Mouse (Mus musculus) Patski (cell line): ENCODE results near the gene Arhgef39. TPM values are rescaled to one million over a fixed set of nuclear protein-coding genes. Genes with fewer than 3 reads are reported as not detected.

Source experiments
- ATAC-seq: fragments of 100-300 bp; one replicate; pipeline ENCODE4 v1.8.0; 2021
- CTCF ChIA-PET: fragments of 350-600 bp; sonication (Branson Sonifier 250); formaldehyde crosslinking; loops from one replicate; lab custom pipeline; 2022; ENCODE audit warnings: inconsistent platforms; lab: Charles Lee
- POLR2A ChIA-PET: fragments of 350-600 bp; sonication (Branson Sonifier 250); formaldehyde crosslinking; loops from one replicate; lab custom pipeline; 2022; ENCODE audit warnings: antibody characterized with exemption, inconsistent platforms; lab: Charles Lee
- DNase-seq: peaks from one replicate; pipeline ENCODE4 v3.0.0-alpha.2; 2011; ENCODE audit warnings: low read depth, low spot score
- H3K27me3 ChIP-seq: fragments of 371-371 bp; one replicate; pipeline ENCODE4 v1.5.1; 2021
- CTCF ChIP-seq: fragments of 100-300 bp; IDR thresholded peaks from one replicate; pipeline ENCODE4 v1.5.1; 2021
- in situ Hi-C: fragments of 300-500 bp; cut with MboI; formaldehyde crosslinking; loops from 3 replicates; pipeline ENCODE4 v1.11.1; 2018; ENCODE audit warnings: low pct_unique_long_range_greater_than_20kb, mixed read lengths
- polyA plus RNA-seq: library from polyadenylated mRNA; unstranded; gene quantifications from one replicate; pipeline ENCODE4 v1.2.3, GENCODE M21; 2021

The Arhgef39 gene
- polyA plus RNA-seq, 1 experiment from 2014 or later, result 5.5 TPM

DNA sequence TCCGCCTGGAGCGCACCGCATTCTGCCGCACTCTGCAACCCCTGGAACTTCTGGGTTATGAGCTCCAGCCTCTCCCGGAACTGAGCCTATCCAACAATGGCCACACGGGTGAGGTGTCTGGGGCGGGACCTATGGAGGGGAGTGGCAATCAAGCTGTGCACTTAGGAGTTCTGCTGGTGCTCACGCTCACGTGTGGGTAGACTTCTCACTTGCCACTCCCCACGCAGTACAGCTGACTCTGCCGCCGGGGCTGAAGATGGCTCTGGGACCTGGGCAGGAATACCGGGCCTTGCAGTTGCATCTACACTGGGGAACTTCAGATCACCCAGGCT lies 9.1 kb upstream of the Arhgef39 start:
- no peaks in the 10 kb centered on the region for H3K27me3 ChIP-seq
- POLR2A ChIA-PET, result no interaction called here
- TF ChIP-seq CTCF, result no peak
- no peak for DNase-seq
- CTCF ChIA-PET, result no interaction called here
- in situ Hi-C loops, result no loop called here
- ATAC-seq, result no peak

DNA sequence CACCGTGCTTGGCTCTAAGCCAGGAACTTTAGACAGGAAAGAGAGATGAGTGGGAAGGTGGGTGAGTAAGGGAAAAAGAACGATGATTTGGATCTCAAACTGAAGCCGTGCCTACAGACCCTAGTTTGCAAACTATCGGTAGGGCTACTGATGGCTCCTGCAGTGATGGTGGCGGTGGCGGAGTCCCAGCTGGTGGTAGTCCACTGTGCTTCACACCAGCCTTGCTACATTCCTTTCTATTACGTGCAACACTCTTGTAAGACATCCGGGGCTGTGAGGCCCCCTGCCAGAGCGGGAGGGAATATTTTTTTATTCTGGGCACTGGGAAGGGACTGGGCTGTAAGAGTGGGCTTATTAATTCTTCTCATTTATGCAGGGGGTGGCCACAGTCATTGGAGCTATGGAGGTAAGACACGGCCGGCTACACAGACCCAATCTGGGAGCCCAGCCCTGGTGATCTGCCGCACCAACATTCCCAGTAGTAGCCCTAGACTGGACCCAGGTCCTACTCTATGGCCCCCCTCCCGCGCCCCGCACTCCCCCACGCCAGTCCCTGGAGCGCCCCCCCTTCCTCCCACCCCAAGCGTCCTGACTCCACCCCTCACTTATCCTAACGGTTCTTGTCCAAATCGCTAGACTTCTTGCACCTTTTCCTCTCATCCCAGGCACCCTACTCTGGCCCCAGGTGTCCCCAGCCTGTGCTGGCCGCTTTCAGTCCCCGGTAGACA lies 8.6 kb upstream of the Arhgef39 start:
- ATAC-seq, result no peak
- in situ Hi-C loops, result no loop called here
- TF ChIP-seq CTCF, result no peak

DNA sequence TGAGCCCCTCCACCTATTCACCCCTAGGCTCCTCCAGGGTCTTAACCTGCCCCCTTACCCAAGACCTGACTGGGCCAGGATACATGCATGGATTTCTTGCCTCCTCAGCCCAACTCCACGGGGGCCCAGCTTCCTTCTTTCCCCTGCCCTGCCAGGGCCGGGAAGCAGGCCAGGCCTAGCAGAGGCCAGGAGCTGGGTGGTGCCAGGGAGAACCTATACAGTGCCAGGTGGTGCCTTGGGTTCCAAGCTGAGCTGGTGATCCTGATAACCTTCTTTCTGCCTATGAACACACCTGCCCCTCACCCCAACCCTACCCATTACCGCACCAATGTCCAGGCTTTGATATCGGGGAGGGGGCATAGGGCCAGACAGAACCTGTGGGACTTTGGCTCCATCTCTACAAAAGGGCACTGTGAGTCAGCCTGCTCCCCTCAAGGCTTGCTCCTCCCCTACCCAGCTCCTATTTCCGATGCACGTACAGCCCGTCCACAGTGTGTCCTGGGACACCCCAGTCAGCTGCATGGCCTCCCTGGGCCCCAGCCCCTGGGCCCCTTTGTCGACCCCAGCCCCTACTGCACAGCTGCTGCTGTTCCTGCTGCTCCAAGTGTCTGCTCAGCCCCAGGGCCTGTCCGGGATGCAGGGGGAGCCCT lies 7.2 kb upstream of the Arhgef39 start, which contains the start of gene Car9:
Gene Car9, plus strand, starts transcription at position 431 of the 650 bp plus-strand sequence.
- in situ Hi-C loops, result no loop called here
- CTCF ChIA-PET, result interaction anchor here (1.6 kb wide), 1 partner anchor 8 kb away, joined by 4 read pairs; the partner anchor contains the start of gene Arhgef39
- H3K27me3 ChIP-seq, result no peaks in the 10 kb centered on the region
- ATAC-seq (no peak), DNase-seq (no peak)
- POLR2A ChIA-PET, result interaction anchor here (0.5 to 1.7 kb wide), 2 partner anchors 13 to 435 kb away, joined by 3 to 5 read pairs; no protein-coding TSS in a partner anchor
- TF ChIP-seq CTCF, result no peak

More for the DNA sequence above, 8.6 kb upstream of the Arhgef39 start:
- ChIA-PET POLR2A (no interaction called here), CTCF (interaction anchor here (1.6 kb wide), 1 partner anchor 9 kb away, joined by 4 read pairs; the partner anchor contains the start of gene Arhgef39)
- H3K27me3 ChIP-seq, result no peaks in the 10 kb centered on the region
- DNase-seq, result no peak

DNA sequence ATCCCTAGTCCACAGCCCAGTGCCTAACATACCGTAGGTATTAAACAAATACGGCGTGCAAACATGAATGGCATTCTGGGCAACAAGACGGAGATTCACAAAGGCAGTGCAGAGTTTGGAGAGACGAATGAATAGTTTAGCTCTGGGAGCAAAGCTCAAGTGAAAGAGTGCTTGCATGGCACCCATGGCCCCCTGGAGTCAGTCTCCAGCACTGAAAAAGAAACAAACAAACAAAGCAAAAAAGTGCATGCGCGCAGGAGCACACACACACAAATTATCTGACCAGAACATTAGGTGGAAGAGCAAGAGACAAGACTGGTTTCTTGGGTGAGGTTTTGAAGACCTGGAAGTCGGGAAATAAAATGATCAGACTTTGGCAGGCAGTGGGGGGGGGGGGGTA lies 6.6 kb upstream of the Arhgef39 start:
- no peak for DNase-seq
- POLR2A ChIA-PET, result interaction anchor here (1.7 kb wide), 1 partner anchor 12 kb away, joined by 3 read pairs; no protein-coding TSS in a partner anchor
- TF ChIP-seq CTCF, result no peak
- H3K27me3 ChIP-seq, result no peaks in the 10 kb centered on the region
- CTCF ChIA-PET, result no interaction called here
- in situ Hi-C loops, result no loop called here
- ATAC-seq, result no peak

- no peak for ATAC-seq
- POLR2A ChIA-PET, result no interaction called here
- in situ Hi-C loops, result no loop called here
These were observed 4.8 kb upstream of the Arhgef39 start for GRCm38 (mm10) chr4:43504269-43504668.

DNA sequence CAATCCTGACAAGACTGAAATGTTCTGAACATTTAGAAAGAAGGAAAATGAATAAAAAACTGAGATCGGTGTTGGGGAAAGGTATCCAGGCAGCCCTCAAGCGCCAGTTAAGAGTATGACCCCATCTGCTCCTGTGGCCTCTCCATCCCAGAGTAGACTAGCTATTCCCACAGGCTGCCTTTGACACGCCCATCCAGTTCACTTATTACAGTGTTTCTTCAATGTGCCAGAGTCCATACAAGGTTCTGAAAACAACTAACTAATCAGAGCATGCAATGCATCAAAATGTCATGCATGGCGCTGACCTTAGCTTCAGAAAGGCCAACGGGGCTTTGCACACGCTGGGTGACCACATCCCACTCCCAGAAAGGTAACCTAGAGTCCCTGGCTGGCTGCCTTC lies 4.0 kb upstream of the Arhgef39 start:
- ATAC-seq, result no peak

More at GRCm38 (mm10) chr4:43504269-43504668, 4.8 kb upstream of the Arhgef39 start:
- H3K27me3 ChIP-seq, result no peaks in the 10 kb centered on the region
- CTCF ChIA-PET, result no interaction called here
- no peak for TF ChIP-seq CTCF
- DNase-seq, result no peak

GRCm38 (mm10) chr4:43503041-43503440 lies 3.5 kb upstream of the Arhgef39 start:
- DNase-seq (no peak), ATAC-seq (no peak)
- ChIA-PET POLR2A (no interaction called here), CTCF (no interaction called here)
- no peak for TF ChIP-seq CTCF
- in situ Hi-C loops, result no loop called here
- H3K27me3 ChIP-seq, result no peaks in the 10 kb centered on the region

More for the DNA sequence above, 4.0 kb upstream of the Arhgef39 start:
- in situ Hi-C loops, result no loop called here
- no peak for DNase-seq
- ChIA-PET POLR2A (no interaction called here), CTCF (no interaction called here)
- H3K27me3 ChIP-seq, result no peaks in the 10 kb centered on the region
- TF ChIP-seq CTCF, result no peak

DNA sequence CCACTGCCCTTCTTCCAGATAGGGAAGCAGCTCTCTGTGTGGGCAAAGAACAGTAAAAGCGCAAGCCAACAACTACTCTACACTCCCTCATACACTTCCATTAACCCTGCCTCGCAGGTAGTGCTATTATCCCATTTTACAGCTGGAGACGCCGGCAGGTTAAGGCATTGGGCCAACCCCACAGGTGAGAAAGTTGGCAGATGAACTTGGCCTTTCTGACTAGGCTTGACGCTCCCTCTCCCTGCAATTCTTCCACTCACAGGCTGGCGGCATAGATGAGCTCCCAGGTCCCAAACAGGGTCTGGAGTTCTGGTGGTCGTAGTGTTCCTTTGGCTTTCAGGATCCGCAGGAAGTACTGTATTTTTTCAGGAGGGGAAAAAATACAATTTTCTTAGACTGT lies 512 bp downstream of the Arhgef39 start:
- in situ Hi-C loops, result no loop called here
- TF ChIP-seq CTCF, result no peak
- DNase-seq (no peak), ATAC-seq (no peak)
- CTCF ChIA-PET, result interaction anchor here (1.1 to 1.7 kb wide), 4 partner anchors 8 to 66 kb away, joined by 3 to 4 read pairs (median 4); partner anchors contain the start of gene Car9
- POLR2A ChIA-PET, result interaction anchor here (1.0 to 1.2 kb wide), 2 partner anchors 62 to 80 kb away, joined by 3 to 4 read pairs; no protein-coding TSS in a partner anchor
- no peaks in the 10 kb centered on the region for H3K27me3 ChIP-seq

- CTCF ChIA-PET, result interaction anchor here (1.3 kb wide), 1 partner anchor 67 kb away, joined by 4 read pairs; no protein-coding TSS in a partner anchor
- in situ Hi-C loops, result no loop called here
- POLR2A ChIA-PET, result interaction anchor here (1.0 kb wide), 1 partner anchor 81 kb away, joined by 3 read pairs; no protein-coding TSS in a partner anchor
- no peak for TF ChIP-seq CTCF
- DNase-seq, result no peak
- no peak for ATAC-seq
- H3K27me3 ChIP-seq, result no peaks in the 10 kb centered on the region
These were observed 1.5 kb downstream of the Arhgef39 start for GRCm38 (mm10) chr4:43497946-43498345.

DNA sequence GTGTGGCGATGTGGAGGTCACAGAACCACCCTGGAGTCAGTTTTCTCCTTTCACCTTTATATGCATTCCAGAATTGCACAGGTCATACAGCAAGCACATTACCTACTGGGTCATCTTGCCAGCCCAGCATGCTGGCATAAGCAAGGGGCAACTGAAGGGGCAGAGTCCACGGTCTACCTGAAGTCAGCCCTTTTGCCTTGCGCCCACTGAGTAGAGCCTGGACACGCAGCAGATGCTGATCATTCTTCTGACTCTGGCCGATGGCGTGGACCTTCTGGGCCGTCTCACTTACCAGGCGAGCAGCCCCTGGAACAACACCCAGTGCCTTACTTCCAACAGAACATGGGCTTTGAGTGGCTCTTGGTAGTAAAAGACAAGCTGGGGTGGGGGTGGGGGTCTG lies 2.1 kb downstream of the Arhgef39 start:
- ATAC-seq, result no peak
- TF ChIP-seq CTCF, result no peak
- no peak for DNase-seq
- ChIA-PET CTCF (interaction anchor here (1.3 kb wide), 1 partner anchor 68 kb away, joined by 4 read pairs; no protein-coding TSS in a partner anchor), POLR2A (interaction anchor here (1.0 kb wide), 1 partner anchor 22 kb away, joined by 3 read pairs; no protein-coding TSS in a partner anchor)
- no peaks in the 10 kb centered on the region for H3K27me3 ChIP-seq
- in situ Hi-C loops, result no loop called here
